Mouse (Mus musculus) brain, embryonic 14.5 days (tissue): ENCODE measurements around the gene Vwf.

Source experiments
- CTCF ChIP-seq: fragments of 200-500 bp; IDR thresholded peaks from 2 replicates; pipeline ENCODE4 v1.5.1; 2012; ENCODE audit warnings: inconsistent platforms, mild to moderate bottlenecking, moderate library complexity, borderline replicate concordance; ENCODE audit not compliant: insufficient read depth, insufficient read length; ENCODE audit errors: extremely low read depth
- POLR2A ChIP-seq: fragments of 200-500 bp; IDR thresholded peaks from 2 replicates; pipeline ENCODE4 v1.6.1; 2012; ENCODE audit warnings: mild to moderate bottlenecking, inconsistent platforms, borderline replicate concordance; ENCODE audit not compliant: poor library complexity, insufficient read depth, insufficient read length, severe bottlenecking; ENCODE audit errors: extremely low read depth

GRCm38 (mm10) chr6:125533104-125533650, 13.4 kb upstream of the Vwf start:
- TF ChIP-seq POLR2A (no peak), CTCF (no peak)
